Mouse (Mus musculus) lung, adult 2 months (tissue): Measurements from ENCODE around the gene Usp21.

Experiments
- CTCF ChIP-seq: fragments of 200-500 bp; IDR thresholded peaks from 2 replicates; pipeline ENCODE4 v1.5.1; 2011; ENCODE audit warnings: mild to moderate bottlenecking, low read length, control low read depth; ENCODE audit not compliant: insufficient read depth
- POLR2A ChIP-seq: fragments of 200-500 bp; IDR thresholded peaks from 2 replicates; pipeline ENCODE4 v1.6.1; 2011; ENCODE audit warnings: low read depth, mild to moderate bottlenecking, control low read depth, low read length, borderline replicate concordance; ENCODE audit errors: extremely low read depth

DNA sequence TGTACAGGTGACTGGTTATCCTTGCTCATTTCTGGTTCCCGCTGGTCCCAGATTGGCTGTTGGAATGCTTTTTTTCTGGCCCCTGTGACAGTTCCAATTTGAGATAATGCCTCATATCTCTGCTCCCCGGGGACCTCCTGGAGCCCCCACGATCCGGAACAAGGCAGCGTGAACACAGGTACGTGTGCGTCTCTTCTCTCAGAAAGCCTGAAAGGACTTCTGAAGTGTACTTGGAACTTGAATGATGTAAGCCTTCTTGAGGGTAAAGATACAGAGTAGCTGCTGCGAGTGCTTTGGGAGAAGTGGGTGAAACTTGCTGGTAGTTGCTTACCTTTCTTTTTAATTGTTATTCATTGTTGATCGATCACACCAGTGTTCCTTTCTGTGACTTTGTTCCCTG lies 16.6 kb downstream of the Usp21 start:
- no peak for TF ChIP-seq POLR2A
- TF ChIP-seq CTCF = no peak
